Mouse (Mus musculus) c-Kit-positive CD71-negative TER-119-negative erythroid progenitor cells, embryonic 14.5 days (primary cell): ENCODE results near the gene Eva1c.
"Not testable (repeated sequence)": the region's sequence is repeated elsewhere in the genome, so short reads cannot be mapped to it uniquely, and the experiment has no call there.

Experiments
- DNase-seq: peaks from one replicate; pipeline ENCODE4 v3.0.0-alpha.2; 2013; ENCODE audit warnings: low read depth

The Eva1c gene

GRCm38 (mm10) chr16:90826457-90826856 lies at the start of gene Eva1c:
Gene Eva1c (plus strand): TSS chr16:90826719.
- DNase-seq = no peak

GRCm38 (mm10) chr16:90779783-90780182 lies 46.7 kb upstream of the Eva1c start:
- no peak for DNase-seq

GRCm38 (mm10) chr16:90783302-90783701 lies 43.2 kb upstream of the Eva1c start:
- no peak for DNase-seq

GRCm38 (mm10) chr16:90785257-90785656 lies 41.3 kb upstream of the Eva1c start:
- no peak for DNase-seq

- no peak for DNase-seq
Measured at GRCm38 (mm10) chr16:90788580-90788979, 37.9 kb upstream of the Eva1c start.

- DNase-seq = no peak
Measured at GRCm38 (mm10) chr16:90790946-90791345, 35.6 kb upstream of the Eva1c start.

GRCm38 (mm10) chr16:90792066-90792465 lies 34.5 kb upstream of the Eva1c start:
- no peak for DNase-seq

GRCm38 (mm10) chr16:90792500-90792899 lies 34.0 kb upstream of the Eva1c start:
- no peak for DNase-seq

GRCm38 (mm10) chr16:90794708-90795107 lies 31.8 kb upstream of the Eva1c start:
- no peak for DNase-seq

- DNase-seq = no peak
Measured at GRCm38 (mm10) chr16:90798446-90798845, 28.1 kb upstream of the Eva1c start.

- DNase-seq = no peak
Measured at GRCm38 (mm10) chr16:90798848-90799247, 27.7 kb upstream of the Eva1c start.

- DNase-seq = no peak
Measured at GRCm38 (mm10) chr16:90799840-90800239, 26.7 kb upstream of the Eva1c start.

GRCm38 (mm10) chr16:90801251-90801650 lies 25.3 kb upstream of the Eva1c start:
- no peak for DNase-seq

GRCm38 (mm10) chr16:90801928-90802327 lies 24.6 kb upstream of the Eva1c start:
- no peak for DNase-seq

GRCm38 (mm10) chr16:90804466-90804865 lies 22.1 kb upstream of the Eva1c start:
- no peak for DNase-seq

- peak; percentile 93 for DNase-seq
Measured at GRCm38 (mm10) chr16:90809975-90810715, 16.4 kb upstream of the Eva1c start, which contains the start of gene Urb1. Gene Urb1 (minus strand): TSS chr16:90810413.

GRCm38 (mm10) chr16:90810716-90811256 lies 15.7 kb upstream of the Eva1c start:
- DNase-seq = no peak

- DNase-seq = no peak
Measured at GRCm38 (mm10) chr16:90812086-90812485, 14.4 kb upstream of the Eva1c start.

GRCm38 (mm10) chr16:90820326-90820725 lies 6.2 kb upstream of the Eva1c start:
- DNase-seq = no peak

GRCm38 (mm10) chr16:90821046-90821697 lies 5.3 kb upstream of the Eva1c start:
- DNase-seq = no peak

GRCm38 (mm10) chr16:90822284-90822935 lies 4.1 kb upstream of the Eva1c start:
- DNase-seq = no peak

GRCm38 (mm10) chr16:90822981-90823380 lies 3.5 kb upstream of the Eva1c start:
- no peak for DNase-seq

- DNase-seq = not testable (repeated sequence)
Measured at GRCm38 (mm10) chr16:90823986-90824385, 2.5 kb upstream of the Eva1c start.
